Mouse (Mus musculus) heart, embryonic 16.5 days (tissue): Measurements from ENCODE around the gene Srgap1. TPM values are rescaled to one million over a fixed set of nuclear protein-coding genes. Genes with fewer than 3 reads are reported as not detected.

ENCODE experiments used
- ATAC-seq: fragments of 200-750 bp; cut with Nextera tagmentation; replicated peaks from 2 replicates; pipeline ENCODE4 v1.8.0; 2017; ENCODE audit warnings: moderate number of reproducible peaks; ENCODE audit not compliant: insufficient read depth, low FRiP score; ENCODE audit errors: extremely low read depth
- H3K27ac ChIP-seq: fragments of 300-500 bp; sonication (generic); 2 replicates; pipeline ENCODE4 v1.5.1; 2014; ENCODE audit warnings: mild to moderate bottlenecking, low read length, control low read depth, moderate library complexity
- H3K27me3 ChIP-seq: fragments of 300-500 bp; sonication (generic); 2 replicates; pipeline ENCODE4 v1.6.1; 2014; ENCODE audit warnings: low read length, mixed read lengths; ENCODE audit not compliant: control insufficient read depth, insufficient read depth
- H3K36me3 ChIP-seq: fragments of 300-500 bp; sonication (generic); 2 replicates; pipeline ENCODE4 v1.6.1; 2014; ENCODE audit not compliant: control insufficient read depth, insufficient read depth
- H3K4me1 ChIP-seq: fragments of 300-500 bp; sonication (generic); 2 replicates; pipeline ENCODE4 v1.6.1; 2014; ENCODE audit warnings: low read length, mixed read lengths; ENCODE audit not compliant: control insufficient read depth, insufficient read depth
- H3K4me2 ChIP-seq: fragments of 300-500 bp; sonication (generic); 2 replicates; pipeline ENCODE4 v1.6.1; 2014; ENCODE audit warnings: low read depth, mild to moderate bottlenecking, control low read depth, low read length
- H3K4me3 ChIP-seq: fragments of 300-500 bp; sonication (generic); 2 replicates; pipeline ENCODE4 v1.5.1; 2014; ENCODE audit warnings: mild to moderate bottlenecking, control low read depth, low read length
- H3K9ac ChIP-seq: fragments of 300-500 bp; sonication (generic); 2 replicates; pipeline ENCODE4 v1.6.1; 2014; ENCODE audit warnings: low read length, control low read depth
- H3K9me3 ChIP-seq: fragments of 300-500 bp; sonication (generic); replicated peaks from 2 replicates; pipeline ENCODE4 v1.6.1; 2016; ENCODE audit warnings: low read length; ENCODE audit not compliant: control insufficient read depth
- WGBS: fragments of 180-500 bp; shearing (Covaris S2); extraction: QIAGEN DNeasy Blood & Tissue Kit; methylation state at CpG from one replicate; pipeline ENCODE4 v1.1.7; 2014; 5-methylcytosine and 5-hydroxymethylcytosine counted together
- polyA plus RNA-seq: library from polyadenylated mRNA; unstranded; fragments of >200 nt; fragmentation: Nextera tagmentation; extraction: Ambion mirVana; gene quantifications from 2 replicates; pipeline ENCODE4 v1.2.1, GENCODE M21; 2015

Gene Srgap1
- polyA plus RNA-seq, 1 experiment from 2014 or later, result 7.1 TPM

DNA sequence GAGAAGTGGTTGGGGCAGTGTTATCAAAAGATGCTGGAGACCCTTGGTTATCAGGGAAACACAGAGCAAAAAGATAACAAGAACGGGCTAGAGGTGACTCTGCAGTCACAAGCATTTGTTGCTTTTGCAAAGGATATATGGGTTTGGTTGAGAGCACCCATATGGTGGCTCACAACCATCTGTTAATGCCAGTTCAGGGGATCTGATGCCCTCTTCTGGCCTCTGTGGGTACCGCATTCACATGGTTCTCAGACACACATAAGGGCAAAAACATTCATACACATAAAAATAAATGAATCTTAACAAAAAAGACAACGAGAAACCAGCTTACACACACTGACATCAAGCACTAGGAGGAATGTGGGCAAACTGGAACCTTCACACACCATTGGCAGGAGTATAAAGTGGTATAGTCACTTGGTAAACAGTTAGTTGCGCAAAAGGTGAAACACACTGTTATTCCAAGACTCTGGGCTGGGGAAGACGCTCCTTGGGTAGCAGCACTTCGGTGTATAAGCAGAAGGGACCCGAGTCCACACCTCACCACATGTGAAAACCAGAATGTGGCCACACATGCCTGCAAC, 191.2 kb downstream of the Srgap1 start:
- Histone ChIP-seq H3K4me3 (no peak overlapping the region), H3K4me1 (peaks cover 2% of the 10 kb centered on the region), H3K27me3 (no peaks in the 10 kb centered on the region), H3K4me2 (no peak overlapping the region), H3K9ac (no peak overlapping the region), H3K36me3 (0 out of 2 replicates have a peak, but pooled peaks cover 6% of the 10 kb centered on the region), H3K9me3 (0 out of 2 replicates have a peak, but pooled peaks cover 3% of the 10 kb centered on the region), H3K27ac (no peak overlapping the region)
- no peak for ATAC-seq
- WGBS, result 71% methylated on average over 7 of the region's 7 CpGs

DNA sequence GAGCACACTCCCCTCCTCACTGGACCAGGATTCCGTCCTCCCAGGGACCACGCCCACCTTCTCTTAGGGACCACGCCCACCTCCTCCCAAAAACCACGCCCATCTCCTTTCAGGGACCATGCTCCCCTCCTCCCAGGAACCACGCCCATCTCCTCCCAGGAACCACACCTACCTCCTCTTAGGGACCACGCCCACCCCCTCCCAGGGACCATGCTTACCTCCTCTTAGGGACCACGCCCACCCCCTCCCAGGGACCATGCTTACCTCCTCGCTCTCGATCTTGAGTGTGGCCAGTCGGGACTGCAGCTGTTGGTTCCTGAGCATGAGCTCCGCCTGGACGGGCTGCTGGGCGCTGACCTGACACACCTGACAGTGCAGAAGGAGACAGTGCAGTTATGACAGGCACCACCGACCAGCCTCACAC, 193.7 kb downstream of the Srgap1 start:
- Histone ChIP-seq H3K27me3 (no peaks in the 10 kb centered on the region), H3K36me3 (0 out of 2 replicates have a peak, but pooled peaks cover 6% of the 10 kb centered on the region), H3K27ac (no peak overlapping the region), H3K9ac (no peak overlapping the region), H3K4me1 (0 out of 2 replicates have a peak, but pooled peaks cover 2% of the 10 kb centered on the region), H3K9me3 (0 out of 2 replicates have a peak, but pooled peaks cover 3% of the 10 kb centered on the region), H3K4me3 (no peak overlapping the region), H3K4me2 (no peak overlapping the region)
- no peak for ATAC-seq
- WGBS, result 45% methylated on average over 14 of the region's 14 CpGs

DNA sequence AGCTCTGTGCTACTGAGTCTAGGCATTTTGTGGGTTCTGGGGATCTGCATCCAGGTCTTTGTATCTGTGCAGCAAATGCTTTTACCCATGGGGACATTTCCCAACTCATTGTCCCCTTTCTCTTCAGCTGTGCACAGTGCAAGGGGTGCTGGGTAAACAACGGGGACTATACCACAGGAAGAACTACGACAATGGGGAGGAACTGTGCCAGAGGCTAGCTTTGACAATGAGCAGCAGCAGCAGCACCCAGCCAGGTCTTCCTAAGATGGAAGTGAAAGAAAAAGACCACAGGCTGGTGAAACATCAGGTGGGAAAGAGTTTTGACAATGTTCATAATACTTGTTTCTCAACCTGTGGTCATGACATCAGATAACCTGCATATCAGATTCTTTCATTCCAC, 197.6 kb downstream of the Srgap1 start:
- 64% methylated on average over 2 of the region's 2 CpGs for WGBS
- Histone ChIP-seq H3K27me3 (no peaks in the 10 kb centered on the region), H3K4me2 (no peak overlapping the region), H3K4me1 (0 out of 2 replicates have a peak, but pooled peaks cover 2% of the 10 kb centered on the region), H3K4me3 (no peak overlapping the region), H3K27ac (no peak overlapping the region), H3K36me3 (no peaks in the 10 kb centered on the region), H3K9me3 (no peaks in the 10 kb centered on the region), H3K9ac (no peak overlapping the region)
- ATAC-seq, result no peak

DNA sequence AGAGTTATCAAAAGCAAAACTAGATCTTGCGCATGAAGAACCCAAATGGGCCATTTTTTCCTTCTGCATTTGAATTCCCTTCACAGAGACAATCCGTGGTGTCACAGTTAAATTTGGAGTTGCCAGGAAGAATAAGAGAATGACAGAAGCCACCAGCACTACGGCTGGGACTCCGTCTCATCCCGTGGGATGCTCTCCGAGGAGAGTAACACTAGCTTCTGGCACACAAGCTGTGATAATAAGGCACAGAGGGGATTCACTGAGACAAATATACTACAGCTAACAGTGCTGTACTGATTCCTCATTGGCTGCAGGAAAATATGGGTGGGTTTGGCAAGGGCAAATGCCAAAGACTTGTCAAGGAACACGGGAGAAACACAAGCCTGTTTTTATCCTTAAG, 201.4 kb downstream of the Srgap1 start:
- 73% methylated on average over 7 of the region's 7 CpGs for WGBS
- Histone ChIP-seq H3K27ac (no peak overlapping the region), H3K4me2 (no peak overlapping the region), H3K9me3 (no peaks in the 10 kb centered on the region), H3K27me3 (no peaks in the 10 kb centered on the region), H3K4me3 (no peak overlapping the region), H3K4me1 (peaks cover 11% of the 10 kb centered on the region), H3K9ac (no peak overlapping the region), H3K36me3 (no peaks in the 10 kb centered on the region)
- ATAC-seq, result no peak

DNA sequence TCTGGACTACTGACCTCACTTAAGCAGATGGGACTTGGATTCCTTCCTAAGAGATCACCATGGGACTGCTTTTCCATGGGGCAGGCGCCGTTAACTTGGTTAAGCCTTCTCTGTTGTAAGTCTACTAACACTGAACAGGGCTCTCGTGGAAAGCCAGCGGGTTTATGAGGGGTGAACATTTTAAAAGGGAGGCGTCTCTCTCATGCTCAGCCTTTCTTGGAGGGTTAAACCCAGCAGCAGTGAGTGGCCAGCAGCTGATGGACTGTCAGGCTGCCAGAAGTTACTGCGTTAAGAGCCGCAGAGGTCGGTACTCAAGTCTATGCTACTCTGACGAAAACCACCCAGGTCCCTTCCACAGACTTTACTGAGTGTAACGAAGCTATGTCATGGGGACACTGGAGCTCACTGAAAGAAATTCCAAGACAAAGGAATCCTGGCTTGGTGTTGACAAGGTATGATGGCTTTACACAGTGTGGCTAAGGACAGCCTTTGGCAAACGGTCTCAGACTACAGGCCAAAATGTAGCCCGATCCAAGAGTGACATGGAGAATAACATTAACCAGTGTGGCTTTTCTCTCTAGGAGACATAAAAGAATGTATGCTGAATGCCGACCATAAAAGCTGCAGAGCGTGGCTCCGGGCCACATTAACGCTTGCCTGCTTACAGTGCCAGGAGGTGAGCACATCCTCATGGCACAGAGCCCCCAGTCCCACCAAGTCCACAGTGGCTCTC, 209.8 kb downstream of the Srgap1 start:
- Histone ChIP-seq H3K4me1 (peaks cover 15% of the 10 kb centered on the region; the same call in 1 of the 2 replicates), H3K27ac (peak overlapping the region; percentile 93), H3K36me3 (no peaks in the 10 kb centered on the region), H3K4me3 (peak overlapping the region; percentile 47), H3K9me3 (no peaks in the 10 kb centered on the region), H3K4me2 (peak overlapping the region; percentile 66), H3K27me3 (no peaks in the 10 kb centered on the region), H3K9ac (peak overlapping the region; percentile 66)
- WGBS, result 31% methylated on average over 16 of the region's 16 CpGs
- peak; percentile 80 for ATAC-seq

DNA sequence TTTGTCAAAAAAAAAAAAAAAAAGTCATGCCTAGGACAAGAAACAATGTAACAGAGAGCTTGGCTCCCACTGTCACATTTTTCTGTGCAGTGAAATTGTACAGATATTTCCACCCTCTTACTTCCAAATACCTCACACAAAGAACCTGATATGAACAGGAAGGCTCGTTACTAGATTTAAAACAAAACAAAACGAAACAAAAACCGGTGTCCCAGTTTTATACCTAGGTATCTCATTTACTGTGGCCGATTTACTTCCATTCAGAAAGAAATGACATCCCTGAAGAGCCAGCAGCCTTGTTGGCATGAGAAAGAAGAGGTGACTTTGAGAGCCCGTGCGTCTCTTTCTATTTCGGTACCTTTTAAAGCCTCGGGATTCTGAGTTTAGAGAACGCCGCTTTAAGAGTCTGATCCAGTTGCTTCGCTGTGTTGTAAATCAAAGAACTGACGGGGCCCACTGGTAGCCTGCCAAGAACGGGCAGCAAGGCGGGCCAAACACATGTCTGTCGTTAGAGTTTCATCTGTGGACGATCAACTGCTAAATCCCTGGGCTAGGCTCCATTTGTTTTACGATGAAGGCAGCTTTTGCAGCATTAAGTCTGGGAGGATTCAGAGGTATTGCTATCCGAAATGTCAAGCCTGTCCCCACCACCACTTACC, 210.5 kb downstream of the Srgap1 start:
- peak overlapping the region; percentile 66 for H3K9ac ChIP-seq
- no peaks in the 10 kb centered on the region for H3K9me3 ChIP-seq
- H3K4me1 ChIP-seq, result peaks cover 15% of the 10 kb centered on the region; the same call in 1 of the 2 replicates
- H3K4me3 ChIP-seq, result peak overlapping the region; percentile 47
- peak overlapping the region; percentile 66 for H3K4me2 ChIP-seq
- H3K27ac ChIP-seq, result peak overlapping the region; percentile 93
- no peaks in the 10 kb centered on the region for H3K27me3 ChIP-seq
- 0 out of 2 replicates have a peak, but pooled peaks cover 1% of the 10 kb centered on the region for H3K36me3 ChIP-seq
- peak; percentile 71 for ATAC-seq
- WGBS, result 27% methylated on average over 18 of the region's 18 CpGs

DNA sequence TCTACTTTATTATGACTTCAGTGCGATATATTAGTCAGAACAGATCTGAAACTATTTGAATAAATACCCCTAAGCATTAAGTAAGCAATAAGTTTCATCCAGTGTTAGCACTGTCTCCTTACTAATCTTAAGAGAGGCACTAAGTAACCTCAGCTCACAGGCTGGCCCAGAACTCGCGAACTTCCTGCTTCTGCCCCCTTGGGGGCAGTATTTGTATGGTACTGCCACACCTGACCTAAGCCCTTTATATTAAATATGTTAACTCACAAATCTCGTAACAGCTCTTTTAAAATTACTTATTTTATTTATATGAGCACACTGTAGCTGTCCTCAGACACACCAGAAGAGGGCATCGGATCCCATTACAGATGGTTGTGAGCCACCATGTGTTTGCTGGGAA, 213.7 kb downstream of the Srgap1 start:
- H3K36me3 ChIP-seq, result 0 out of 2 replicates have a peak, but pooled peaks cover 3% of the 10 kb centered on the region
- H3K4me3 ChIP-seq, result no peak overlapping the region
- H3K9me3 ChIP-seq, result no peaks in the 10 kb centered on the region
- no peaks in the 10 kb centered on the region for H3K27me3 ChIP-seq
- WGBS, result 86% methylated on average over 5 of the region's 5 CpGs
- peaks cover 25% of the 10 kb centered on the region for H3K4me1 ChIP-seq
- ATAC-seq, result no peak
- no peak overlapping the region for H3K4me2 ChIP-seq
- H3K9ac ChIP-seq, result no peak overlapping the region
- H3K27ac ChIP-seq, result no peak overlapping the region

DNA sequence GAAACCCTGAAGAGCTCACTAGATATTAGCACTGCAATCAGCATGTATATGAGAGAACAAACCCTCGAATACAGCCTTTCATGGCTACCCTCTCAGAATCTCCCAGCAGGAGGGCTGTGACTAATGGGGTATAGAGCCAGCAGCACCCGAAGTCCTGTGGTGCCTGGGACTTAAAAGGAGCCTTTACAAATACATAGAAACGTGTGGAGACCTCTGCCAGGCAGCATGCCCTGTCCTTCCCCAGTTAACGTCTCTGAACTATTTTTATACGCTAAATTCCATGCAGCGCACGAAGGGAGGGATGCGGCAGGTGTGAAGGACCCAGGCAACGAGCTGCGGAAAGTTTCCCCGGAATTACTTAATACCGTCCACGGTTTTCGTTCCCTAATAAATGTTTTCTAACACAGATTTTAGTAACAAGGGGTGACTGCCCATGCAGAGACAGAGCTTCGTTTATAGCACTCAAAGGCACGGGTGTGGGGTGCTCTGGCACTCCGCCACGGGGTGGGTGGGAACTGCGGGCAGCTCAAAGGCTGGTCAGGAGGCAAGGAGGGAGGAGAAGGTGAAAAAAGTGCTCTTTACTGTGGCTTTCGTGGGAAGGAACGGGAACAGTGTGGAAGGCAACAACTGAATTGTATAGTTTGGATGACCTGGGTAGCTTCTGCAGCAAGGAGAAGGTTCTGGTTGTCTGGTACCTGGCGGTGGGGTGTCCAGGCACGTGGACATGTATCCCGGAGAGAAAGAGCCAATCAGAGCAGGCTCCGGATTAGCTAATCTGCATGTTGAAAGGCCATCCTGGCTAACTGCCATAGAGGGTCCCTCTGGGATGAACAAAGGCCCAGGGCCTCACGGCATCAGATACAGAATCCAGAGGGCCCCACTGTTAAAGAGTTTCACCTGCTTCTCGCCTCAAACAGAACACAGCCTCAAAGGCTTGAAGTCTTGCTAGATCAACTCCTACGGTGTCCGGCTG, 216.5 kb downstream of the Srgap1 start:
- ATAC-seq, result peak; percentile 58; the same call in 1 of the 2 replicates
- no peaks in the 10 kb centered on the region for H3K9me3 ChIP-seq
- no peak overlapping the region for H3K9ac ChIP-seq
- H3K4me1 ChIP-seq, result peaks cover 10% of the 10 kb centered on the region
- no peaks in the 10 kb centered on the region for H3K27me3 ChIP-seq
- peak overlapping the region; percentile 27 for H3K4me2 ChIP-seq
- WGBS, result 49% methylated on average over 29 of the region's 29 CpGs
- no peak overlapping the region for H3K4me3 ChIP-seq
- 0 out of 2 replicates have a peak, but pooled peaks cover 3% of the 10 kb centered on the region for H3K36me3 ChIP-seq
- no peak overlapping the region for H3K27ac ChIP-seq
